Mouse (Mus musculus): Measurements from ENCODE around the gene Prkar2a. TPM values are rescaled to one million over a fixed set of nuclear protein-coding genes. Genes with fewer than 3 reads are reported as not detected.

The Prkar2a gene
- polyA plus RNA-seq, 1 experiment from 2014 or later: 68.1 TPM

DNA sequence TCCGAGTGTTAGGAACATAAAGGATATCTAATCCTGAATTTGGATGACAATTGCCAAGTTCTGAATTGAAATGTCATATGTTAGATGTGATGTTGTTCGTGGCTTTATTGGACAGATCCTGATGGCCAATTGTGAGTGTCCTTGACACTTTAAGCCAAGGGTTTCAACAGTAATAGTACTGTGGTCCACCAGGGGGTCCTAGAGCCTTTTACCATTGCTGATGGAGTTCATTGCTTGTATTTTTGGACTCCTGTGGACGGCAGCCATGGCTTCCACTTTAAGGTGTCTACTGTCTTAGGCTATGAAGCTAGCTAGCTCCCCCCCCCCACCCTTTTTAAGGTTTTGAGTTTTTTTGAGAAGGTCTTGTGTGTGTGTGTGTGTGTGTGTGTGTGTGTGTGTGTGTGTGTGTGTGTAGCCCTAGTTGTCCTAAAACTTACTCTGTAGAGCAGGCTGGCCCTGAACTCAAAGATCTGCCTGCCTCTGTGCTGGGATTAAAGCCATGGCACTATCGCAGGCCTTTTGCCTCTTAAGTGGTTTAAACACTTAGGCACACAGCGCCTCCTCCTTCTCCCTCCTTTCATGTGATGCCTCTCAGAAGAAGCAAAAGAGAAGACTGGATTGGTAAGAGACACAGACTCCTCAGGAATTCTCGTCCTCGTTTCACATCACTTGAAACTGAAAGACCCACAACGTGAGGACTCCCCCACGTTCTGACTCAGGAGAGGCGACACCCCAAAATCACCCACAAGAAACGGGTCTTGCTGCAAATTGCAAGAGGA lies 63.2 kb downstream of the Prkar2a start:
- no peak overlapping the region for H3K4me2 ChIP-seq (ENCODE audit: low read length)
- no peaks in the 10 kb centered on the region for H3K27me3 ChIP-seq (ENCODE audit: control insufficient read depth, insufficient read depth, low read length)
- H3K4me1 ChIP-seq (ENCODE audit: control insufficient read depth, insufficient read depth, low read length): no peaks in the 10 kb centered on the region
- H3K9me3 ChIP-seq (ENCODE audit: control insufficient read depth, low read length): no peaks in the 10 kb centered on the region
- 88% methylated on average over 11 of the region's 11 CpGs for WGBS
- ATAC-seq (ENCODE audit: low FRiP score, low TSS enrichment): no peak
- no peak overlapping the region for H3K9ac ChIP-seq (replicated peaks; ENCODE audit: low read length)
- no peak overlapping the region for H3K27ac ChIP-seq (replicated peaks; ENCODE audit: low read depth, low read length)
- no peak overlapping the region for H3K4me3 ChIP-seq (replicated peaks; ENCODE audit: low read depth, low read length)
- no peak for DNase-seq
- H3K36me3 ChIP-seq (ENCODE audit: control insufficient read depth, insufficient read depth, low read length): peaks cover 24% of the 10 kb centered on the region

DNA sequence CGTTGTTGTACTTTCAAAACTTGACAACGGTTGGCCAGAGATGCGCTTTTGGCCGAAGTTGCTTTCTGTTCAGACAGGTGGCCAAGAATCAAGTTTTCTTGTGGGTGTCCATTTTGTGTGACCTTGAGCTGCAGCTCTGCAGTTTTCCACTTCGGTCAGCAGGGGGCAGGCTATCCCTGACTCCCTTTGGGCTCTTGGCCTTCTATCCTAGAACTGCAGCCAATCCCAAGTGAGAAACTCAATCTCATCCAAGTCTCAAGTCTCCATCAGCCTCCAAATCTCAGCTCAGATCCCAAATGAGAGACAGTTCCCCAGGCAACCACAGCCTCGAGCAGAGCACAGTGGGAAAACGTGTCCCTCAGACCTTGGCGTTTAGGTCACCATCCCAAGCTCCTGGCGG lies 64.2 kb downstream of the Prkar2a start:
- 60% methylated on average over 9 of the region's 9 CpGs for WGBS
- no peaks in the 10 kb centered on the region for H3K27me3 ChIP-seq (ENCODE audit: control insufficient read depth, insufficient read depth, low read length)

DNA sequence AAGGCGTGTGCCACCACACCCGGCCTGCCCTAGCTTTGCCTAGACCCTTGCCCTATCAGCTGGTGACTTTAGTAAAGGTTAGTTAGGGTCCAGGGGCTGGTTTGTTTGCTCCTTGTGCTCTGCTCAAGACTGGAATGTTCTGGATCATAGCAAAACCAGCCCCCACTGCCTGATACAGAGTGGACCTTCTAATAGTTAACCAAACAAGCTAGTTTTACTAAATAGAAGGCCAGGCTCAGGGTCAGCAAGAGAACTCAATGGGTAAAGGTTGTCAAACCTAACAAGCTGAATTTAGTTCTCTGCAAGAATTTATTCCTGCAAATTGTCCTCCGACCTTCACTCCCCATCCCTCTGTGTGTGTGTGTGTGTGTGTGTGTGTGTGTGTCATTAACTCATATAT lies 64.9 kb downstream of the Prkar2a start:
- Histone ChIP-seq H3K27ac (replicated peaks; ENCODE audit: low read depth, low read length) (no peak overlapping the region), H3K4me1 (ENCODE audit: control insufficient read depth, insufficient read depth, low read length) (no peaks in the 10 kb centered on the region), H3K9me3 (ENCODE audit: control insufficient read depth, low read length) (no peaks in the 10 kb centered on the region), H3K27me3 (ENCODE audit: control insufficient read depth, insufficient read depth, low read length) (no peaks in the 10 kb centered on the region), H3K36me3 (ENCODE audit: control insufficient read depth, insufficient read depth, low read length) (peaks cover 9% of the 10 kb centered on the region), H3K4me3 (replicated peaks; ENCODE audit: low read depth, low read length) (no peak overlapping the region), H3K4me2 (ENCODE audit: low read length) (no peak overlapping the region), H3K9ac (replicated peaks; ENCODE audit: low read length) (no peak overlapping the region)
- 89% methylated on average over 3 of the region's 3 CpGs for WGBS
- no peak for DNase-seq
- ATAC-seq (ENCODE audit: low FRiP score, low TSS enrichment): no peak

More for the DNA sequence above, 64.2 kb downstream of the Prkar2a start:
- DNase-seq (peak; percentile 77), ATAC-seq (ENCODE audit: low FRiP score, low TSS enrichment) (no peak)
- H3K36me3 ChIP-seq (ENCODE audit: control insufficient read depth, insufficient read depth, low read length): peaks cover 15% of the 10 kb centered on the region
- H3K9ac ChIP-seq (replicated peaks; ENCODE audit: low read length): no peak overlapping the region
- no peak overlapping the region for H3K27ac ChIP-seq (replicated peaks; ENCODE audit: low read depth, low read length)
- H3K4me1 ChIP-seq (ENCODE audit: control insufficient read depth, insufficient read depth, low read length): no peaks in the 10 kb centered on the region
- no peaks in the 10 kb centered on the region for H3K9me3 ChIP-seq (ENCODE audit: control insufficient read depth, low read length)
- H3K4me2 ChIP-seq (ENCODE audit: low read length): no peak overlapping the region
- no peak overlapping the region for H3K4me3 ChIP-seq (replicated peaks; ENCODE audit: low read depth, low read length)

DNA sequence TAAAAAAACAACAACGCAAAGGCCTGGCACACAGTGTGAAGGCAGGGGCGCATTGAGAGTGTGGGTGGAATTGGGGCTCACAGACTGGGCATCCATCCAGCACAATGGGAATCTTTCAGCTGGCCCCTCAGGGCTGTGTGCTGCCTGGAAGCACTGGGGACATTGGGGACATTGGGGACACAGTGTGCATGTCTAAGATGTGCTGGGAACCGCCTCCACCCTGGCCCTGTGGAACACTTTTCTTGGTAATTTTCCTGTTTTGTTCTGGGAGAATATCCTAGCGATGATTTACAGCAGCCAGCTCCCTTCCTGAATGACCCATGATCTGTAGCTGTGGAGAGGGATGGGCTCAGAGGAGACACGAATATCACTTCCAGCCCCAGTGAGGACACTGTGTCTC lies 65.3 kb downstream of the Prkar2a start:
- Histone ChIP-seq H3K9me3 (ENCODE audit: control insufficient read depth, low read length) (no peaks in the 10 kb centered on the region), H3K27ac (replicated peaks; ENCODE audit: low read depth, low read length) (no peak overlapping the region), H3K4me1 (ENCODE audit: control insufficient read depth, insufficient read depth, low read length) (no peaks in the 10 kb centered on the region), H3K36me3 (ENCODE audit: control insufficient read depth, insufficient read depth, low read length) (0 out of 2 replicates have a peak, but pooled peaks cover 5% of the 10 kb centered on the region), H3K27me3 (ENCODE audit: control insufficient read depth, insufficient read depth, low read length) (no peaks in the 10 kb centered on the region), H3K9ac (replicated peaks; ENCODE audit: low read length) (no peak overlapping the region), H3K4me2 (ENCODE audit: low read length) (no peak overlapping the region), H3K4me3 (replicated peaks; ENCODE audit: low read depth, low read length) (no peak overlapping the region)
- no peak for ATAC-seq (ENCODE audit: low FRiP score, low TSS enrichment)
- WGBS: 90% methylated on average over 5 of the region's 5 CpGs
- DNase-seq: no peak

DNA sequence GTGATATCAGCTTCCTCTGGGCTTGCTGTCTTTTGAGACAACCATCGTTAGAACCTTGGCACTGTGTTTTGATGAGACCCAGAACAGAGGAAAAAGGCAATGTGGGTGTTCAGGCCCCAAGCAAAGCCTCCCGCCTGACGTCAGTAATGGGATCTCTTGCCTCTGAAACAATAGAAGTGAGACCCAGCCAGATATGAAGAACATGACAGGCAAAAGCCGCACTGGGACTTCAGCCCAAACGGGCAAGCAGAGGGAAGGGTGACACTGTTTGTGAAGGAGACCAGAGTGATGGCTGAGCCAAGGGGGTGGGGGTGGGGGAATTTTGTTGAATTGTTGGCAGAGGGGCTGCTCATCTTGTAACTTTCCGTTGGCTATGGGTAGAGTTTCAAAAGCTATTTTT lies 68.3 kb downstream of the Prkar2a start:
- Histone ChIP-seq H3K9ac (replicated peaks; ENCODE audit: low read length) (no peak overlapping the region), H3K4me1 (ENCODE audit: control insufficient read depth, insufficient read depth, low read length) (no peaks in the 10 kb centered on the region), H3K36me3 (ENCODE audit: control insufficient read depth, insufficient read depth, low read length) (no peaks in the 10 kb centered on the region), H3K27ac (replicated peaks; ENCODE audit: low read depth, low read length) (no peak overlapping the region), H3K4me2 (ENCODE audit: low read length) (no peak overlapping the region), H3K9me3 (ENCODE audit: control insufficient read depth, low read length) (no peaks in the 10 kb centered on the region), H3K27me3 (ENCODE audit: control insufficient read depth, insufficient read depth, low read length) (no peaks in the 10 kb centered on the region), H3K4me3 (replicated peaks; ENCODE audit: low read depth, low read length) (no peak overlapping the region)
- DNase-seq (no peak), ATAC-seq (ENCODE audit: low FRiP score, low TSS enrichment) (no peak)
- 74% methylated on average over 6 of the region's 6 CpGs for WGBS

DNA sequence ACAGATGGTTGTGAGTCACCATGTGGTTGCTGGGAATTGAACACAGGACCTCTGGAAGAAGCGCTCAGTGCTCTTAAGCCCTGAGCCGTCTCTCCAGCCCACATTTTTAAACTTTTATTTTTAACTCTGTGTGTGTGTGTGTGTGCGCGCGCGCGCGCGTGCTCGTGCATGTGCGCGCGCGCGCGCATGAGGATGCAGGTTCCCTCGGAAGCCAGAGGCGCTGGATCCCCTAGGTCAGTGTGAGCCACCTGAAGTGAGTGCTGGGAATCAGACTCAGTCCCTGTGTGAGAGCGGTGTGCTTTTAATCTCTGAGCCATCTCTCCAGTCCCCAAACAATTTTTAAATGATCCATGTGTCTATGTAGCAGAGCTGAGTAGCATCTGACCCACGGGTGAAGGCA lies 70.0 kb downstream of the Prkar2a start:
- Histone ChIP-seq H3K9ac (replicated peaks; ENCODE audit: low read length) (no peak overlapping the region), H3K27ac (replicated peaks; ENCODE audit: low read depth, low read length) (no peak overlapping the region), H3K4me1 (ENCODE audit: control insufficient read depth, insufficient read depth, low read length) (no peaks in the 10 kb centered on the region), H3K4me2 (ENCODE audit: low read length) (no peak overlapping the region), H3K36me3 (ENCODE audit: control insufficient read depth, insufficient read depth, low read length) (no peaks in the 10 kb centered on the region), H3K27me3 (ENCODE audit: control insufficient read depth, insufficient read depth, low read length) (no peaks in the 10 kb centered on the region), H3K9me3 (ENCODE audit: control insufficient read depth, low read length) (no peaks in the 10 kb centered on the region), H3K4me3 (replicated peaks; ENCODE audit: low read depth, low read length) (no peak overlapping the region)
- no peak for DNase-seq
- WGBS: 97% methylated on average over 20 of the region's 20 CpGs
- ATAC-seq (ENCODE audit: low FRiP score, low TSS enrichment): no peak

DNA sequence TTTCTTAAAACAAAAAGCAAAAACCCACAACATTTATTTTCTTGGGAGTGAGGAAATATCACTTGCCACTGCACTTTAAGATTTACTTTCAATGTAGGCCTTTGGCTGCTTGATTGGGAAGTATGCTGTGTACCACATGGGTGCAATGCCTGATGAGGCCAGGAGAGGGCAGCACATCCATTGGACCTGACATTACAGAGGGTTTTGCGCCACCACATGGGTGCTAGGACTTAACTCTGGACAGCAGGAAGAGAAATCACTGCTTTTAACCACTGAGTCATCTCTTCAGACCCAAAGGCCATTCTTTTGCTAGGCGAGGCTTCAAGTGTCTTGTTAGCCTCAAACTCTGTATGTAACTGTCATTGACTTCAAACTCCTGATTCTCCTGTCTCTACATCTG lies 70.7 kb downstream of the Prkar2a start:
- H3K4me1 ChIP-seq (ENCODE audit: control insufficient read depth, insufficient read depth, low read length): no peaks in the 10 kb centered on the region
- H3K27me3 ChIP-seq (ENCODE audit: control insufficient read depth, insufficient read depth, low read length): no peaks in the 10 kb centered on the region
- WGBS: 65% methylated on average over 2 of the region's 2 CpGs
- H3K27ac ChIP-seq (replicated peaks; ENCODE audit: low read depth, low read length): no peak overlapping the region
- H3K4me2 ChIP-seq (ENCODE audit: low read length): no peak overlapping the region
- DNase-seq (peak; percentile 36), ATAC-seq (ENCODE audit: low FRiP score, low TSS enrichment) (no peak)
- H3K4me3 ChIP-seq (replicated peaks; ENCODE audit: low read depth, low read length): no peak overlapping the region
- no peaks in the 10 kb centered on the region for H3K36me3 ChIP-seq (ENCODE audit: control insufficient read depth, insufficient read depth, low read length)
- H3K9me3 ChIP-seq (ENCODE audit: control insufficient read depth, low read length): no peaks in the 10 kb centered on the region
- H3K9ac ChIP-seq (replicated peaks; ENCODE audit: low read length): no peak overlapping the region

- DNase-seq (no peak), ATAC-seq (ENCODE audit: low FRiP score, low TSS enrichment) (no peak)
- Histone ChIP-seq H3K9ac (replicated peaks; ENCODE audit: low read length) (no peak overlapping the region), H3K27me3 (ENCODE audit: control insufficient read depth, insufficient read depth, low read length) (no peaks in the 10 kb centered on the region), H3K4me3 (replicated peaks; ENCODE audit: low read depth, low read length) (no peak overlapping the region), H3K27ac (replicated peaks; ENCODE audit: low read depth, low read length) (no peak overlapping the region), H3K4me1 (ENCODE audit: control insufficient read depth, insufficient read depth, low read length) (no peaks in the 10 kb centered on the region), H3K9me3 (ENCODE audit: control insufficient read depth, low read length) (no peaks in the 10 kb centered on the region), H3K36me3 (ENCODE audit: control insufficient read depth, insufficient read depth, low read length) (no peaks in the 10 kb centered on the region), H3K4me2 (ENCODE audit: low read length) (no peak overlapping the region)
Observed at GRCm38 (mm10) chr9:108761561-108761960, 72.4 kb downstream of the Prkar2a start.

- Histone ChIP-seq H3K27ac (replicated peaks; ENCODE audit: low read depth, low read length) (no peak overlapping the region), H3K9me3 (ENCODE audit: control insufficient read depth, low read length) (no peaks in the 10 kb centered on the region), H3K9ac (replicated peaks; ENCODE audit: low read length) (no peak overlapping the region), H3K27me3 (ENCODE audit: control insufficient read depth, insufficient read depth, low read length) (no peaks in the 10 kb centered on the region), H3K36me3 (ENCODE audit: control insufficient read depth, insufficient read depth, low read length) (no peaks in the 10 kb centered on the region), H3K4me2 (ENCODE audit: low read length) (no peak overlapping the region), H3K4me1 (ENCODE audit: control insufficient read depth, insufficient read depth, low read length) (no peaks in the 10 kb centered on the region), H3K4me3 (replicated peaks; ENCODE audit: low read depth, low read length) (no peak overlapping the region)
- WGBS: 77% methylated on average over 10 of the region's 10 CpGs
- no peak for ATAC-seq (ENCODE audit: low FRiP score, low TSS enrichment)
- DNase-seq: no peak
Observed at GRCm38 (mm10) chr9:108764971-108765370, 75.9 kb downstream of the Prkar2a start.

Data from midbrain, embryonic 14.5 days (tissue).